Mouse (Mus musculus) lung, adult 2 months (tissue): ENCODE measurements around the gene Carf. TPM values are rescaled to one million over a fixed set of nuclear protein-coding genes. Genes with fewer than 3 reads are reported as not detected.
"Not testable (repeated sequence)": the region's sequence is repeated elsewhere in the genome, so short reads cannot be mapped to it uniquely, and the experiment has no call there.

Experiments used
- DNase-seq: peaks from one replicate; pipeline ENCODE4 v3.0.0; 2022
- H3K4me1 ChIP-seq: fragments of 200-500 bp; 2 replicates; pipeline ENCODE4 v1.6.1; 2011; ENCODE audit warnings: low read length; ENCODE audit not compliant: control insufficient read depth, insufficient read depth
- H3K4me3 ChIP-seq: fragments of 200-500 bp; replicated peaks from 2 replicates; pipeline ENCODE3; 2011; ENCODE audit warnings: low read depth, mild to moderate bottlenecking, control low read depth, low read length; ENCODE audit errors: extremely low read depth
- CTCF ChIP-seq: fragments of 200-500 bp; IDR thresholded peaks from 2 replicates; pipeline ENCODE4 v1.5.1; 2011; ENCODE audit warnings: mild to moderate bottlenecking, low read length, control low read depth; ENCODE audit not compliant: insufficient read depth
- POLR2A ChIP-seq: fragments of 200-500 bp; IDR thresholded peaks from 2 replicates; pipeline ENCODE4 v1.6.1; 2011; ENCODE audit warnings: low read depth, mild to moderate bottlenecking, control low read depth, low read length, borderline replicate concordance; ENCODE audit errors: extremely low read depth
- WGBS: fragments of 180-500 bp; shearing (Covaris S2); methylation state at CpG from one replicate; pipeline ENCODE4 v1.1.7; 2018; 5-methylcytosine and 5-hydroxymethylcytosine counted together
- polyA plus RNA-seq: library from polyadenylated mRNA; depleted of rRNA; stranded (reverse); fragments of >200 nt; gene quantifications from 2 replicates; pipeline ENCODE4 v1.2.3, GENCODE M21; 2012; rRNA removed

Carf gene
- polyA plus RNA-seq, 1 experiment: 2.8 TPM

DNA sequence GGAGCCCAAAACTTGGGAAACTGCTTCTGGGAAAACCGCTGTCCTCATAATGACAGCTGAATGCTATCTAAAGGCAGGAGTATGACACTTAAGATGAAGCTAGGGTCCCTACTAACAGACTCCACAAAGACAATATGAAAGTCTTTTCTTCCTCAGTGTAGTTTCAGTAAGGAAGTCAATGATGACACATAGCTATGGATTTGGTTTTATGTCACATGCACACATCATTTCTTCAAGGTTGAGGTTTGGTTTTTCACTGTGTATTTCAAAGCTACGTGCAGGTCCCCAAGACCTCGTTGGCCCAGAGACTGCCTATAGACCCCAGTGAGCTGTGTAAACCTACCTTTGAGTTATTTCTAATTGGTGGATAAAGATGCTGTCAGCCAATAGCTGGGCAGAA is 75.1 kb downstream of the Carf start:
- WGBS: 84% methylated on average over 3 of the region's 3 CpGs

DNA sequence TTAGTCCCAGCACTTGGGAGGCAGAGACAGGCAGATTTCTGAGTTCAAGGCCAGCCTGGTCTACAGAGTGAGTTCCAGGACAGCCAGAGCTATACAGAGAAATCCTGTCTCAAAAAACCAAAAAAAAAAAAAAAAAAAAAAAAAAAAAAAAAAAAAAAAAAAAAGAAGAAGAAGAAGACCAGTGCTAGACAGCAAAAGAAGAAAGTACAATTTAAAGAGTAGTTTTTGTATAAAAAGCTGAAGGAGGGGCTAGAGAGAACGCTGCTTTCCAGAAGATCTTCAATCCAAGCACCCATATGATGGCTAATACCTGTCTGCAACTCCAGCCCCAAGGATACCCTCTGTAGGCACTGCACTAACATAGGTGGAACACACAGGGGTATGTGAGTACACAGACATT is 79.8 kb downstream of the Carf start:
- H3K4me1 ChIP-seq, DNase-seq, H3K4me3 ChIP-seq: not testable (repeated sequence)
- WGBS: 88% methylated on average over 1 of the region's 1 CpGs

More for the DNA sequence above, 75.1 kb downstream of the Carf start:
- no peak for TF ChIP-seq POLR2A
- TF ChIP-seq CTCF: no peak
- Histone ChIP-seq H3K4me3 (no peak overlapping the region), H3K4me1 (no peaks in the 10 kb centered on the region)
- DNase-seq: no peak

- Histone ChIP-seq H3K4me1 (peaks cover 6% of the 10 kb centered on the region), H3K4me3 (peak overlapping the region; percentile 28)
- 22% methylated on average over 4 of the region's 4 CpGs for WGBS
- no peak for TF ChIP-seq POLR2A
- TF ChIP-seq CTCF: no peak
- DNase-seq: no peak
Observed at GRCm38 (mm10) chr1:60179376-60179775, 81.3 kb downstream of the Carf start.

DNA sequence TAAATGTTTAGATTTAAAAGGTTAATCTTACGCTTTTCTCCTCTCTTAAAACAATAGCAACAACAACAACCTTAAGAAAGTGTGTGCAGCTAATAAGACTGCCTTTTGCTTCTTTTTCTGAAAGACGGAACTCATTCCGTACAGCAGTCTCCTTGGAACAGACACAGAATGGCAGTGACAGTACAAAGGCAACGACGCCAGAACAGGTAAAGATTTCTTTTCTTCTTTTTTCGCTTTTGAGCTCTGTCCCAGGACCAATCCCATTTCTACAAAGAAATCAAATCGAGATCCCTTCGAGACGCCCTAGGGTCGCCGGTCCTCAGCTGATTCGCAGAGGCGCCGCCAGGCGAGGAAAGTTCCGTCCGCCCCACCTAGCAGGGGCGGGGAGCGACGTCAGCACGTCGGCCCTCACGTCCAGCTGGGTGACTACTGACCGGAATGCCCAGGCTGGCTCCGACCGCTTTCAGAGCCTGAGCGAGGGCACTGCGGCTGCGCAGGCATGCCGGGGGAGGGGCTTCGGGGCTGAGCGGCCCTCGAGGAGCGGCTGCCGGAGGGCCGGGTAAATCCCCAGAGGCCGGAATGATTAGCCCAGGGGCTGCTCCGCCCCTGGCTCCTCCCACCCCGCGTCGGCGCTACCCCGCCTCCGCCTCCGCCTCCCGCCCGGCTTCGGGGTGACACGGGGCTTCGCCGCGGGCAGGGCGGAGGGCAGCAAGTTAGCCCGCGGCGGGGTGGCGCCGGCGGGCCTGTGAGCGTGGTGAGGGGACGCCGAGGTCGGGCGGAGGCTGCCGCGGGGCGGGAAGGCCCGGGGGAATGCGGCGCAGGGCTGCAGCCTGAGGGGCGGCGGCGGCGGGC is 82.1 kb downstream of the Carf start, which contains the start of gene Nbeal1:
Gene Nbeal1 (plus strand): TSS at position 668 of the 852 bp plus-strand sequence.
- TF ChIP-seq CTCF (no peak), POLR2A (peak; percentile 94; the same call in 1 of the 2 replicates)
- under 1% methylated on average over 73 of the region's 74 CpGs for WGBS
- peak; percentile 98 for DNase-seq
- H3K4me3 ChIP-seq: peak within 1 kb of the TSS; percentile 98
- H3K4me1 ChIP-seq: peaks cover 6% of the 10 kb centered on the region

- TF ChIP-seq CTCF: no peak
- peak; percentile 31; the same call in 1 of the 2 replicates for TF ChIP-seq POLR2A
- peak; percentile 73 for DNase-seq
- H3K4me3 ChIP-seq: peak overlapping the region; percentile 98
- under 1% methylated on average over 30 of the region's 30 CpGs for WGBS
- peaks cover 6% of the 10 kb centered on the region for H3K4me1 ChIP-seq
Observed at GRCm38 (mm10) chr1:60180784-60181221, 82.8 kb downstream of the Carf start.

DNA sequence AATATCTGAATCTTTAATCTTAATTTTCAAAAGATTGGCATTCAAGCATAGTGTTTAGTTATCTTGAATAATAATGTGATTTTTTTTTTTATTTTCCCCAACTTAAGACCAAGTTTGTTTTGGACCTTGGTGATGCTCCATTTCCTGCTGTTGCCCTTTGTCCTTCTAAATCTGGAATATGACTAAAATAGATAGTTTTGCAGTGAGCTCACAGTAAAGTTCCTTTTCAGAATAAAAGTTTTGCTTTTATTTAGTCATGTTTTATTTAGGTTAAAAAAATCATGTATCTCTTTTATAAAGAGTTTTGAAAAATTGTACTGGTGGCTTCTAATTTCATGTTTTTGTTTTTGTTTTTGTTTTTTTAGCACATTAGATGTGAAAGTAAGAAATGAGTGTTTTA is 90.4 kb downstream of the Carf start:
- Histone ChIP-seq H3K4me3 (no peak overlapping the region), H3K4me1 (no peaks in the 10 kb centered on the region)
- TF ChIP-seq CTCF (no peak), POLR2A (no peak)
- no peak for DNase-seq

- H3K4me1 ChIP-seq: no peaks in the 10 kb centered on the region; the same call in 1 of the 2 replicates
- H3K4me3 ChIP-seq: no peak overlapping the region
- WGBS: 78% methylated on average over 3 of the region's 3 CpGs
- no peak for TF ChIP-seq CTCF
- no peak for TF ChIP-seq POLR2A
- no peak for DNase-seq
Observed at GRCm38 (mm10) chr1:60196813-60197212, 98.8 kb downstream of the Carf start.

DNA sequence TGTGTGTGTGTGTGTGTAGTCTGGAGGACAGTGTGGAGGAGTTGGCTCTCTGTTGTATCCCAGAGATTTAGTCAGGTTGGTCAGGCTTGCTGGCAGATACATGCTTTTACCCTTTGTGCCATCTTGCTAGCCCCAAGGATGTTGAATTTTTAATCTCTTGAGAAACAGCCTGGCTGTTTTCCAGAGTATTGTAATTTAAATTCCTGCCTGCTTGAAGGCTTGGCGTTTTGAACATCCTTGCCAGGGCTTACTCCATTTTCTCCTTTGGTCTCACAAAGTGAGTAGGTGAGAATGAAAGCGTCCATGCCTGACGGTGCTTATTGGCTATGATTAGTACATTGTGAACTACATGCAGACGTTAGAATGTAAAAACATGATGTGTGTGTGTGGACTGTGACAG is 101.0 kb downstream of the Carf start:
- H3K4me3 ChIP-seq: no peak overlapping the region
- no peaks in the 10 kb centered on the region; the same call in 1 of the 2 replicates for H3K4me1 ChIP-seq
- TF ChIP-seq CTCF: no peak
- no peak for TF ChIP-seq POLR2A
- DNase-seq: no peak
- WGBS: 40% methylated on average over 4 of the region's 4 CpGs

Other genes starting within 250 kb of the Carf start
- 18.8 and 28.6 TPM in 2 replicates for gene Fam117b, start 185.2 kb upstream of the Carf start, polyA plus RNA-seq
- 0.17 and 0.23 TPM in 2 replicates for gene Ica1l, start 55.1 kb upstream of the Carf start, polyA plus RNA-seq
- 2.7 and 3.1 TPM in 2 replicates for gene Wdr12, start 398 bp downstream of the Carf start, polyA plus RNA-seq
- 3.2 and 6.2 TPM in 2 replicates for gene Nbeal1, start 82.4 kb downstream of the Carf start, polyA plus RNA-seq
- gene Cyp20a1, start 245.1 kb downstream of the Carf start, polyA plus RNA-seq: 6.1 and 9.1 TPM in 2 replicates